Mouse (Mus musculus) G1E (cell line): ENCODE measurements around the gene Ylpm1. TPM values are rescaled to one million over a fixed set of nuclear protein-coding genes. Genes with fewer than 3 reads are reported as not detected.

Experiments used
- ATAC-seq: 2 replicates; pipeline ENCODE4 v1.8.0; 2016; ENCODE audit warnings: mild to moderate bottlenecking; ENCODE audit not compliant: insufficient number of reproducible peaks, poor library complexity, low FRiP score, severe bottlenecking; ENCODE audit errors: extremely low read depth
- DNase-seq: peaks from one replicate; pipeline ENCODE4 v3.0.0; 2012; ENCODE audit warnings: low spot score
- H3K27me3 ChIP-seq: 2 replicates; pipeline ENCODE4 v1.6.1; 2012; ENCODE audit warnings: mild to moderate bottlenecking, low read length, inconsistent platforms; ENCODE audit not compliant: insufficient read depth
- H3K36me3 ChIP-seq: replicated peaks from 2 replicates; pipeline ENCODE3; 2012; ENCODE audit warnings: mild to moderate bottlenecking, inconsistent platforms
- H3K4me1 ChIP-seq: 2 replicates; pipeline ENCODE4 v1.6.1; 2012; ENCODE audit warnings: low read depth, low read length, inconsistent platforms, mixed read lengths; ENCODE audit not compliant: insufficient read depth
- H3K4me3 ChIP-seq: 2 replicates; pipeline ENCODE4 v1.5.1; 2012; ENCODE audit warnings: low read depth, mild to moderate bottlenecking, inconsistent platforms, low read length, moderate library complexity, mixed read lengths
- H3K9me3 ChIP-seq: replicated peaks from 2 replicates; pipeline ENCODE4 v1.6.1; 2012; ENCODE audit warnings: inconsistent platforms
- CTCF ChIP-seq: IDR thresholded peaks from 2 replicates; pipeline ENCODE4 v1.5.1; 2012; ENCODE audit warnings: low read depth, low read length, inconsistent platforms, mixed read lengths
- GATA1 ChIP-seq: IDR thresholded peaks from 2 replicates; pipeline ENCODE4 v1.6.1; 2012; ENCODE audit warnings: borderline replicate concordance, low read length, inconsistent platforms, mixed read lengths
- GATA2 ChIP-seq: IDR thresholded peaks from 2 replicates; pipeline ENCODE4 v1.6.1; 2012; ENCODE audit warnings: low read depth, low read length, inconsistent platforms, borderline replicate concordance
- POLR2AphosphoS5 ChIP-seq: IDR thresholded peaks from 2 replicates; pipeline ENCODE4 v1.6.1; 2012; ENCODE audit warnings: low read depth, low read length, inconsistent platforms; ENCODE audit not compliant: insufficient replicate concordance
- TAL1 ChIP-seq: conservative IDR thresholded peaks from 2 replicates; pipeline ENCODE4 v1.6.1; 2012; ENCODE audit warnings: low read depth, low read length, inconsistent platforms, mixed read lengths
- polyA plus RNA-seq: library from polyadenylated mRNA; stranded (reverse); fragments of >175 nt; gene quantifications from 2 replicates; pipeline ENCODE4 v1.2.3, GENCODE M21; 2012
- total RNA-seq, 2 experiments: library from RNA; stranded (forward) in 1 of 2; stranded (reverse) in 1 of 2; fragments of 200-1000 nt in 1 of 2; fragments of >200 nt in 1 of 2; fragmentation: Nextera tagmentation in 1 of 2; gene quantifications; 2 replicates each; pipeline ENCODE4 v1.2.3; 2014 to 2017

Gene Ylpm1
- total and polyA plus RNA-seq, 3 experiments = 61.7 to 148 (median 77.0) TPM

DNA sequence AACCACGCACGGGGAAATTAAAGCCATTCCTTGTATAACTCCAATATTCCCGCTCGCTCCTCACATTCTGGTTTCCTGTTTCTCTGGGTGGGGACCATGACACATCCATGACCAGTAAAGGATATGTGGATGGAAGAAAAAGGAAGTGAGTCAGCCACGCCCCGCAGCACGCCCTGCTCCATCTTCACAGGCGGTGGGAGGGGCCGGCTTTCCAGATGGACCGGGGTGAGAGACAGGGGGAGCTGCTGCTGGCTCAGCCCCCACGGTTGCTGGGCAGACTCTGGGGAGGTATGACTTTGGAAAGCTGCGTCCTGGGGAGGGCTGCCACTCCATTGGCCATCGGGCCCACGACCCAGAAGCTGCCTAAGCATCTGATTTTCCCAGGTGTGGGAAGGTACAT lies 97.9 kb downstream of the Ylpm1 start:
- DNase-seq (peak; percentile 63), ATAC-seq (peak; percentile 41)
- TF ChIP-seq TAL1 (no peak), CTCF (no peak), POLR2AphosphoS5 (no peak), GATA2 (no peak), GATA1 (no peak)
- Histone ChIP-seq H3K4me1 (peaks cover 44% of the 10 kb centered on the region), H3K9me3 (peaks cover 3% of the 10 kb centered on the region; the same call in 1 of the 2 replicates), H3K27me3 (no peaks in the 10 kb centered on the region), H3K36me3 (peaks cover 51% of the 10 kb centered on the region), H3K4me3 (no peak overlapping the region)

DNA sequence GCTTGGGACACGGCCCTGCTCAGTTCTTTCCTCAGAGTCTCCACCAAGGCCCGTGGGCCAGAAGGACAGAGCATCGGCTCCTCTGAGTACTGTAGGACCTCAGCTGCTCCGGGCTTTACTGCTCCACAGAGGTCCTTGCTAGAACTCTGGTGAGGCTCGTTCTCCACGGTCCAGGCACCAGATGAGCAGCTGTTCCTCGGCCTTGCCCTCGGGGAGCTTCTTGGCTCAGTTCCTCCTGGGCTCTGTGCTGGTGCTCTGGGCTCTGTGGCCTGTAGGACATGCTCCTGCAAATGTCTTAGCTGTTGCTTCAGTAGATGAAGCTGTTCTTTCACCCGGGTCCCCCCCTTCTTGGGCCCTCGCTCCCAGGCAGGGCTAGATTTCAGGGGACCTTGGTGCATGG lies 98.6 kb downstream of the Ylpm1 start:
- ATAC-seq = no peak
- H3K9me3 ChIP-seq = no peaks in the 10 kb centered on the region
- H3K4me1 ChIP-seq = peaks cover 41% of the 10 kb centered on the region
- no peak overlapping the region for H3K4me3 ChIP-seq
- no peaks in the 10 kb centered on the region for H3K27me3 ChIP-seq
- peaks cover 44% of the 10 kb centered on the region for H3K36me3 ChIP-seq
- DNase-seq = no peak
- no peak for TF ChIP-seq POLR2AphosphoS5
- no peak for TF ChIP-seq GATA2
- no peak for TF ChIP-seq TAL1
- TF ChIP-seq GATA1 = no peak
- no peak for TF ChIP-seq CTCF

DNA sequence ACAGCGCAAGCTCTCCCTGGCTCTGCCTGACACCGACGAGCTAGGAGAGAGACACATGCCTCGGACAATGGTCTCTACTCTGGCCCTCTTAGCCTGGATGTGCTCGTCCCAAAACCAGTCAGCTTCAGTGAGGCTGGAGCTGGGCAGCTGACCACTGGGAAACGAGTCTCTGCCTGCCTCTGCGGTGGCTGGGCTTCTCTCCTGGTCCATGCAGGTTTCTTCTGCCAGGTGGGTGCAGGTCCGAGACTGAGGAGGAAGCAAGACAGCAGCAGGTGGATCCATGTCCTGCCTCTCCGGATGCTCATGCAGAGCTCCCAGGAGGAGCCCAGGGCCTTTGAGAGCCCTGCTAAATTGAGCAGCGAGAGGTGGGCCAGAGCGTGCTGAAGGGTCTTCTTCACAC lies 99.0 kb downstream of the Ylpm1 start:
- DNase-seq = no peak
- Histone ChIP-seq H3K36me3 (peaks cover 42% of the 10 kb centered on the region), H3K27me3 (no peaks in the 10 kb centered on the region), H3K4me1 (peaks cover 39% of the 10 kb centered on the region), H3K9me3 (no peaks in the 10 kb centered on the region), H3K4me3 (no peak overlapping the region)
- ATAC-seq = no peak
- TF ChIP-seq POLR2AphosphoS5 (no peak), GATA2 (no peak), CTCF (no peak), GATA1 (no peak), TAL1 (no peak)

DNA sequence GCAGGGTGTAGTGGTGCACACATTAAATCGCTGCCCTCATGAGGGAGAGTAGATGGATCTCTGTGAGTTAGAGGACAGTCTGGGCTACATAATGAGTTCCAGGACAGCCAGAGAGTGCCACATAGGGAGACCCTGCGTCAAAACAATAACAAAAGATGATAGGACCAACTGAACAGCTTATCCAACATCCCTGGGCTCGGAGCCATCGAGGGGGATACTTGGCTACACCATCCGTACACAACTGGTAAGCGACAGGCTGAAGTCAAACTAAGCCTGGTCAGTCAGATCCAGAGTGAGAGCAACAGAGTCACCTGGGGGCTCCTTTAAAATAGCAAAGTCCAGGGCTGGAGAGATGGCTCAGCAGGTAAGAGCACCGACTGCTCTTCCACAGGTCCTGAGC lies 99.7 kb downstream of the Ylpm1 start:
- TF ChIP-seq TAL1 (no peak), GATA1 (no peak), GATA2 (no peak), POLR2AphosphoS5 (no peak), CTCF (no peak)
- peaks cover 32% of the 10 kb centered on the region for H3K4me1 ChIP-seq
- ATAC-seq = no peak

DNA sequence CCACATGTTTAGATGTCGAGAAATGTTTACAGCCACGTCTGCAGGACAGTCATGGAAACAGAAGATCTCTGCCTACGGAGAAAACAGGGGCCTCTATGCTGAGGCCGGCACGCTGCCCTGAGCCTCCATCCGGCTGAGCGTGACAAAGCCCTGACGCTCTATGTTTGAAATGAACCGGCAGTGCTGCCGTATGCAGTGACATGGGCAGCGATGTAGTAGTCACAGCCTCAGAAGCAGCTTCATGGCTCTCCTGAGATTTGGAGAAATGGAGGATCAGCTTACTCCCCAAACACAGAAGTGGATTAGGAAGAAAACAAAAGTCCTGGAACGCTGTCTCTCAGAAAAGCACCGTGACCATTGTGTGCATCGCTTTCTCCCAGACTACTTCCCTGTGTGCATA lies 104.9 kb downstream of the Ylpm1 start:
- DNase-seq (no peak), ATAC-seq (no peak)
- Histone ChIP-seq H3K36me3 (peaks cover 38% of the 10 kb centered on the region), H3K9me3 (no peaks in the 10 kb centered on the region), H3K27me3 (no peaks in the 10 kb centered on the region), H3K4me1 (peaks cover 7% of the 10 kb centered on the region), H3K4me3 (no peak overlapping the region)
- TF ChIP-seq GATA2 (no peak), POLR2AphosphoS5 (no peak), GATA1 (no peak), TAL1 (no peak), CTCF (no peak)

More for the DNA sequence above, 99.7 kb downstream of the Ylpm1 start:
- Histone ChIP-seq H3K9me3 (no peaks in the 10 kb centered on the region), H3K27me3 (no peaks in the 10 kb centered on the region), H3K36me3 (peaks cover 37% of the 10 kb centered on the region), H3K4me3 (no peak overlapping the region)
- no peak for DNase-seq

DNA sequence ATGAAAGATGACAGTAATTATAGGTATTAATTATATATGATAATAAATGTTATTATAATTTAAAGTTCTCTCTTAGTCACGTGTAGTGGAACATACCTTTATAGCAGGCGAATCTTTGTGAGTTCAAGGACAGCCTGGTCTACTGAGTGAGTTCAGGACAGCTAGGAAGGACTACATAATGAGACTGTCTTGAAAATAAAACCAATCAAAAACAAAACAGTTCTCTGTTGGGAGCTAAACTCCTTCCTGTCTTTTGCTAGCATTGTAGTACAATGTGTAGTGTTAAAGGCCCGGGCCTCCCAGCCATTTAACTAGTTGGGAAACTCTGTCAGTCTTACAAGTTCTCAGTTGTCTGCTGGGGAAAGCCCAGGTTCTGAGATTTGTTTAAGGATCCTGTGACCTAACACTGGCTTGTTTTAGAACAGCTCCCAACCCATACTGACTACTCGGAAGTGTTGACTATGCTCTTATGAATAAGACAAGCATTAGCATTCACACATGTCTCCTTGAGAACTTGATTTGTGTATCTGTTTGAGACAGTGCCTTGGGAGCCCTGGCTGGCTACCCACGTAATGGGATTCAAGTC lies 105.5 kb downstream of the Ylpm1 start:
- Histone ChIP-seq H3K9me3 (no peaks in the 10 kb centered on the region), H3K4me1 (peaks cover 7% of the 10 kb centered on the region), H3K36me3 (peaks cover 44% of the 10 kb centered on the region), H3K4me3 (no peak overlapping the region), H3K27me3 (no peaks in the 10 kb centered on the region)
- TF ChIP-seq POLR2AphosphoS5 = no peak
- TF ChIP-seq GATA1 = no peak
- TF ChIP-seq TAL1 = no peak
- no peak for TF ChIP-seq GATA2
- no peak for TF ChIP-seq CTCF
- ATAC-seq (no peak), DNase-seq (no peak)
